Mouse (Mus musculus) heart, postnatal 0 days (tissue): ENCODE measurements at regions not wholly inside any gene's neighbourhood (a gene's known extent, or its start where the extent isn't known, plus 50 kb on each side); places are given as distances from the start of the nearest gene placed in this dataset.

ENCODE experiments used
- CTCF ChIP-seq: IDR thresholded peaks from 2 replicates; pipeline ENCODE4 v1.5.1; 2016; ENCODE audit warnings: antibody characterized with exemption, control low read depth, low read depth
- EP300 ChIP-seq: IDR thresholded peaks from 2 replicates; pipeline ENCODE4 v1.6.1; 2016; ENCODE audit warnings: antibody characterized with exemption, low read depth

DNA sequence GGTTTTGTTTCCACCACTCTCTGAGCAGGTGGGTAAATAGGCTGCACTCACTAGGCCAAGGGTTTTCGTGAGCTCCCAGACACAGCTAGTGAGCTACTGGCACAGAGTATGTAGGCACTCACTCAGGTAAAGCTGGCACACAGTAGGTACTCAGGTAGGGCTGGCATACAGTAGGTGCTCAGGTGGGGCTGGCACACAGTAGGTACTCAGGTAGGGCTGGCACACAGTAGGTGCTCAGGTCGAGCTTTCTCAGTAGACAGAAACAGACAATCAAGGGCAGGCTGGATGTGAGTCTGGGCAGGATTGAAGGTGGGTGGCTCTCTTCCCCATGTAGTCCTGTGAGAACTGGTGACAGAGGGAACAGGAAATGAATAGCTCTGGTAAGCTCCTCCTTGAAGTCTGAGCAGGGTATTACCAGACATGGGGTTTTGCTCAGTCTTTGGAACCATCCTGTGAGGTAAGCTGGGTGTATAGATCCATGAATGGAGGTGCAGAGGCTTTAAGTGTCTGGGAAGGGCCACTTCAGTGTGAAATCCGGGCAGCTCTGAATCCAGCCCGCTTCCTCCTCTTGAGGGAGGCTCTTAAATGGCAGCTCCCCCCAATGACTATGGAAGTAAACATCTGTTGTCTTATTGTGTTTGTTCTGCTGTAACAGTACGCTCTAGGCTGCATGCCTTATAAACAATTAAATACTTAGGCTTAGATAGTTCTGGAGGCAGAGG, 62.4 kb upstream of the Slc25a36 start:
- TF ChIP-seq EP300 (no peak), CTCF (no peak)
